Mouse (Mus musculus): ENCODE measurements around the gene Gucy2g. TPM values are rescaled to one million over a fixed set of nuclear protein-coding genes. Genes with fewer than 3 reads are reported as not detected.

The Gucy2g gene
- not detected for total RNA-seq (2023)

DNA sequence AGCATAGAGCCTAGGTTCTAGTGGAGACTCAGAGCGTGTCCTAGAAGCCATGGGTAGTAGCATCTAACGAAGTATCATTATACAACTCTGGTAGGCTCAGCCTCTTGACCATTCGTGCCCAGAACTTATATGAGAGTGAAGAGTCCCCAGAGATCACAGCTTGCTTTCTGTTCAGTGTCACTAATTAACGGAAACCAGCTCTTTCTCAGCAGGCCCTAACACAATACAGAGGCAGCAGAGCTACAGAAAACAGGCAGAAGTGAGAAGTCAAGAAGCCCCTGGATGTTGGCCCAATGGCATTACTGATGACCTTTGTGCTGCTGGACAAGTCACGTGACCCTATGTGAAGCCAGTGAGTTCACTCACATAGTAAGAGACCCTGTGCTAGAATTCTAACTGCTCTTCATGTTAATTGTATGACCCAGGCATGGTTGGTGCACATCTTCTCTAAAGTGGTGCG lies at the start of gene Gucy2g:
Gene Gucy2g, minus strand, starts transcription at position 51 of the 460 bp plus-strand sequence.

DNA sequence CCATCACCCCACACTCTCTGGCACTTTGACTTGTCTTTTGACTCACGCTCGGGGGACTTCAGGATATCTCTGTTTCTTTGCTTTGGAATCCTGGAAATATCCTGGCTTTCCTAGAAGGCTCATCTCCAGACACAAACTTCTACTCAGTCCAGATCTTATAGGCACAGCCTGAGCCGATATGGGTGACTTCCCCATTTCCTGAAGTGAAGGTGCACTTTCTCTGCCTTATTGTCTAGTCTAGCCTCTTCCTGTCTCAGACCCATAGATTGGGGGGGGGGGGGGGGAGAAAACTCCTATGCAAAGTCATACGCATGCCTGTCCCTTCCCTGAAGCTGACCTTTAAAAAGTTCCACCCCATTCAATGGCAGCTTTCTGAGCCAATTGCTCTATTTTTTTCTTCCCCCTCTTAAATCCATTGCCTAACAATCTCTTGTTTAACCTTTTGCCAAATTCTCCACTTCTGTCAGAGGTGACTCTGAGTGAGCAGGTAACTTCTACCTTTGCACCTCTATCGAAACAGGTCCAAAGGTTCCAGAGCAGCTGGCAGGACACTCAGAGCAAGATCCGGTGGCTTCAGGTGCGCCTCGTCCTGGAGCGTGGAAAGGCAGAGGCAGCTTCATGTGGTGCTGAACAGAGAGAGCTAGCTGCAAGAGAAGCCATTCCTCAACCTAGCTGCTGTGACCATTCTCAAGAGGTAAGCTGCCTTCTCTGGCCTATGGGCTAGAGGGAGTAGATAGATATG lies 10.5 kb upstream of the Gucy2g start, which contains the start of gene Acsl5:
Gene Acsl5, plus strand, starts transcription at position 556 of the 742 bp plus-strand sequence.

DNA sequence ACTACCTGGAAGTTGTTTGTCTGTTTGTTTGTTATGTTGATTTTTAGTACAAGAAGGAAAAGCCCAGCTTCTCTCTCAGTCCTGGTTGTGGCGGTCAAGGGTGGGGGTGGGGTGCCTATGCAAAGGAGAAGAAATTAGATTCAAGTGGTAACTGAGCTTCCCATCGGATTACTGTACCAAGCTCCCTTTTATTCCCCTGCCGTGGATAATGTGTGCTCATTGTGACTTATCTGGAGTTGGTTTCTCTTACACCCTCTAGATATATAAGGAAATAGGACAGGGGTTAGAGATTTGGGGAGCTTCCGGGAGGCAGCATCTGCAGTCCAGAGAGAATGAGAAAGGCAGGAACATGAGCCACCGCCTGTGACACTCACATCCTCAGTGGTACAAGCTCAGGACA lies 60.6 kb downstream of the Gucy2g start, which contains the start of gene Tectb:
Gene Tectb, plus strand, starts transcription at position 301 of the 400 bp plus-strand sequence.

Other genes with a start within 250 kb of the Gucy2g start
- gene Gpam, start 114.0 kb downstream of the Gucy2g start, total RNA-seq (2023), result 1 to 10 TPM; 5.3 to 6.4 TPM
- gene Tectb, start 60.5 kb downstream of the Gucy2g start, total RNA-seq (2023), result not detected
- 10 to 100 TPM; 83.4 to 91.2 TPM for gene Acsl5, start 10.7 kb upstream of the Gucy2g start, total RNA-seq (2023)
- 10 to 100 TPM; 36.3 to 36.7 TPM for gene Zdhhc6, start 74.8 kb upstream of the Gucy2g start, total RNA-seq (2023)
- 10 to 100 TPM; 47.4 to 48.6 TPM for gene Vti1a, start 75.1 kb upstream of the Gucy2g start, total RNA-seq (2023)